Mouse (Mus musculus) urinary bladder, postnatal 4 days (tissue): ENCODE results near the gene Plxna2.

Experiments used
- DNase-seq, 2 experiments: peaks; one replicate each; pipeline ENCODE4 v3.0.0; 2021 to 2022; ENCODE audit warnings: low spot score in 2 of 2

Plxna2 gene

DNA sequence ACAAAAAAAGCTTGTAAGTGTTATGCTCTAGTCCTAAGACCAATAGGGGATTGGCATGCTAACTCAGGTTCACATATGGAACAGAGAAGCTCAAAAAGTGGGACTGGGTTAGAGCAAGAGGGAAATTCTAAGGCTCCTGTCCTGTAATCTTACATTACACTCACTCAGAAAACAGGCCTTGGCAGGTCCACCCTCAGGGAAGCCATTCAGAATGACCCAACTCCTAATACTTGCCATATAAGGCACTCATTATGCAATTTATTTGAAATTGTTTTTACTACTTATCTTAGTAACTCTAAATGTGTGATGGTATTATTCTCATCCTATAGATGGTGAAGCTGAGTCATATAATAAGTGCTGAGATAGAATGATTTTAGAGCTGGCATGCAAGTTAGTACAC lies 146.9 kb downstream of the Plxna2 start:
- no peak for DNase-seq

DNA sequence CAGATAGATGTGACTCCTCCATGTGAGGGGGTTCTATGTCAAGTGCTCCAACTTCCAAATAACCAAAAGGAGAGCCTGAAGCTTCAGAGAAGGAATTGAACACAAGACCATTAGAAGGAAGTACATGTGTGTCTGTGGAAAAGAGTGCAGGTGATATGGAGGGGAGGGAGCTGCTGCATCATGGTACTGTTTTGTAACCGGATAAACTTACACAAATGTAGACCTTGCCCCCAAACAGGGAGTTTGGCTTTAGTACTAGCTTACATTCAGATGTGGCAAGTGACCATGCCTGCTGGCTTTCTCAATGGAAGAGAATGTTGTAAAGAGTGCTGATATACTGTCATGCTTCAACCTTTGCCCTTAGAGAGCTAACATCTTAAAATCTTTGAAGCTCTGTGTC lies 150.8 kb downstream of the Plxna2 start:
- no peak for DNase-seq

DNA sequence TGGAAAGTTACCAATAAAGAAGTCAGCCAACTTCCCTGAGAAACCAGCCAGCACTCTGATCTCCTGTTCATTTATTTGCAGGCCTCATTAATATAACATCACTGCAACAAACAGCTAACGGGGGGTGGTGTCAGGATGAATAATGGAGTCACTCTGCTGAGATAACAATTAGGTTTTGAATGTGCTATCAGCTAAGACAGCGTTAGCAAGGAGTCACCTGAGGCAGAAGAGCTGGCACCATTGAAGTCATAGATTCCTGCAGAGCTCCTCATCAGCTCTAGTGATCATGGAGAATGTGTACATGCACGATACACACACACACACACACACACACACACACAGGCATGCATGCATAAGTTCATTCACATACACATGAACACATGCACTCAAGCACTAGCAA lies 154.0 kb downstream of the Plxna2 start:
- no peak for DNase-seq

DNA sequence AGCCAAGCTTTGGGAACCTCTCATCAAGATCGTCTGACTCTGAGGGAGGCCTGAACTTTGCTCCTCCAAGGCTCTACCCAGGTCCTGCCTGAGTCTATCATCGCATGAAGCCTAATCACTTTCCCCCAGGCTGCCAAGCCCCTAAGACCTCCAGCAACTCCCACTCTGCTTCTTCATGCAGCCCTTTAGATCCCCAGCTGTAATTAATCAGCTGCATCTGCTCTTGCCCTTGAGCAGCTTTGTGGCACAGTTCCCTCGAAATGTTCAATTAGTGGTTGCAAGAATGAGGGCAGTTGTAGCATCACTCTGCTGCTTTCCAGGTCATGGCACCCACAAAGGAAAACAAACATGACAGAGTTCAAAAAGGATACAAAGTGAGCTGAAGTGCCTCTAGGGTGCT lies 155.9 kb downstream of the Plxna2 start:
- DNase-seq: no peak

DNA sequence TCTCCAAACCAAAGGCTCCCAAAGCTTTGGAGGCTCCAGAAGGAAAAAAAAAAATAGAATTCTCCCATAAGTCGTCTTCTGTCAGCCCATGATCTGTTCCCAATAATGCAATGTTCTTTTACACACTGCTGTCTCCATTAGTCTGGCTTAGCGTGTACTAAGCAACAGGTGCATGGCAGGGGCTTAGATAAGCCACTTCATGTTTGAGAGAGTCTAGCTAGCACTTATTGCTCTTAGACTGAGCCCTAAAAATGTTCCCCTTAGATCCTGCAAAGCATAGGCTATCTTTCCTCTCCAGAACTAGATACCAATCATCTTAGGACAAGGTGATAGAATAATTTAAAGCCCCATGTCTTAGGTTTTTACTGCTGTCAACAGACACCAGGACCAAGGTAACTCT lies 156.3 kb downstream of the Plxna2 start:
- no peak for DNase-seq

DNA sequence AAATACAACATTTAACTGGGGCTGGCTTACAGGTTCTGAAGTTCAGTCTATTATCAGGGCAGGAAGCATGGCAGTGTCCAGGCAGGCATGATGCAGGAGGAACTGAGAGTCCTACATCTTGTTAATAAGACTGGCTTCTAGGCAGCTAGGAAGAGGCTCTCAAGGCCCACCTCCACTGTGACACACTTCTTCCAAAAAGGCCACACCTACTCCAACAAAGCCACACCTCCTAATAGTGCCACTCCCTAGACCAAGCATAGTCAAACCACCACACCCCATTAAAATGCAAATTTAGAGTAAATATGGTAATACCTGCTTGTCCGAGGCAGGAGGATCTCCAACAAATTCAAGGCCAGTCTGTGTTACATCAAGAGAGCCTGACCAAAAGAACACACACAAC lies 156.7 kb downstream of the Plxna2 start:
- no peak for DNase-seq

DNA sequence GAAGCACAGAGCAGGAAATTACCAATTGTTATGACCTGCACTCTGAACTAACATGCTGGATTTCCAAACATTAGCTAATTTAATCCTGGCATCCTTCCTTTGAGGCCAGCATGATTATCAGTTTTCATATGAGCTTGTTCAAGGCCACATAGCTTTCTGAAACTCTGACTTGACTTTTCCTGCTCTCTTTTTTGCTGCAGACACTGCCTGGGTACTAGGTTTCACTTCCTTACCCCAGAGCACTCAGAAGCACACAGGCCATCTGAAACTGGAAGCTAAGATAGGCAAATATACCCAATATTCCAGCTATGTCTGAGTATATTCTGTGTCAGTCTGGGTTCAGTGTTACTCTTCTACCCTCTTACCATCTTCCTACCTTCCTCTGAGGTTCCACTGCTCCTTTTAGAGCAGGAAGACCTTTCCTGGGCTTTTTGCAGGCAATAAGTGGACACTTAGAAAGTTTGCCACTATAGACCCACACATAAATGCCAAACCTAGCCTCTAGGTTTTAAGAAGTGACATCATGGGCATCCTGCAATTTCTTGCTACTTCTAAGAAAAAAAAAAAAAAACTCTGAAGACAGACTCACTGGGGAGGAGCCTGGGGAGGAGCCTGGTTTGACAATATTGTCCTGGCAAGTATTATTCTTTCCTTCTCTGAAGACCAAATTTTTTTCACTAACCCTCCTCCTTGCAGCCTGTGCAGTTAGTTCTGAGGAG lies 157.8 kb downstream of the Plxna2 start:
- no peak for DNase-seq

DNA sequence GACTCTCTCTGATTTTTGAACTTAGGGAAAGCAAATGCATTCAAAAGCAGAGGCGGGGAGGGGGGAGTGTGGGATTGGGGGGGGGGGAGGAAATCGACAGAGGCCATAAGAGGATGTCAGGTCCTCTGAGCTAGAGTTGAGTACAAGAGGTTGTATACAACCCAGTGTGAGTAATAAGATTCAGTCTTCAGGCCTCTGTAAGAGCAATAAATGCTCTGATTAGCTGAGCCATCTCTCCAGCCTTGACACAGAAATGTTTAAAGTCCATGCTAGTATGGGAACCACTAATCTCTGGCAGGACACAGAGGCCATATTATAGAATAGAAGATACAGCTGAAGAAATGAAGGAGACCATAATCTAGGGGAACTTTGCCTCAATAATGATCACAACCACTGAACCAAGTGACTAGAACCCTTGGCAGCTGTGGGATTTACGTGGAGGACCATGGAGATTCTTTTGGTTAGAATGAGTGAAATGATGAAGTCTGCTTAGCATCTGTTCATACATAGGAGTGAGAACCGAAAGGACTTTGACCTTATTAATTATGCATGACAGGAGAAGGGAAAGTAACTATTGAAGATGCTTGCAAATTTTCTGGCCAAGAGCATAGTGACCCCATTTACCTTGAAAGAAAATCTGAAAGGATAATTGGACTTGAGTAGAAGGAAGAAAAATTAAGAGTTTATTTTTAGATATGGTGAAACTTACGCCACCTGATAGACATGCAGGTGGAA lies 158.7 kb downstream of the Plxna2 start:
- no peak for DNase-seq

DNA sequence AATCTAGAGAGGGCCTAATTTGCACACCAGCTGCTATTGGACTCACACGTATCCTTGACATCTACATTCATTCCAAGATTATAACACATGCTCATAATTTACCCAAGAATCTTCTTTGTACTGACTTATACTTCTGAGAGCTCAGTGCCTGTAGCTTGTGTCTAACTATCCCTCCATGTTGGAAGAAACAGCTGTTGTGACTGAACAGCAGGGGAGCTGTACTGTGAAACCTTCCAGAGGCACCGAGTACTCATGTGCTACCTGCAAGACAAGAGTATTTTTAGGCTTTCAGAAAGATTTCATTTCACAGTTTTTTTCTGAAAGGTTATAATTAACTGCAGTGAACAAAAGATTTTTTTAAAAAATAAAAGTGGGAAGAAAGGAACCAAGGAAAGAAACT lies 159.6 kb downstream of the Plxna2 start:
- no peak for DNase-seq

DNA sequence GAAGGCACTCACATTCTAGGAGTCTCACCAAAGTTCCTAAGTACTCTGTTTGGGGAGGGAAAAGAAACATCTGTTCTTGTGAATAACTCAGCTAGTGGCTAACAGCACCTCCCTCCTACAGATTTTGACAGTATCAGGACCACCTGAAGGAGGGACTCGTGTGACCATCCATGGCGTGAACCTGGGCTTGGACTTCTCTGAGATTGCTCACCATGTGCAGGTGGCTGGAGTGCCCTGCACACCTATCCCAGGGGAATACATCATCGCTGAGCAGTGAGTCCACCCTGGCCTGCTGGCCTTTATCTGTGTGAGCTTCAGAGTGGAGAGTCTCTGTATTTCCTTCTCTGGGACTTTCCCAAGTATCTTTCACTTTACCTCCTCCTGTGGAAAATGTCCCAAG lies 162.4 kb downstream of the Plxna2 start:
- DNase-seq: no peak

DNA sequence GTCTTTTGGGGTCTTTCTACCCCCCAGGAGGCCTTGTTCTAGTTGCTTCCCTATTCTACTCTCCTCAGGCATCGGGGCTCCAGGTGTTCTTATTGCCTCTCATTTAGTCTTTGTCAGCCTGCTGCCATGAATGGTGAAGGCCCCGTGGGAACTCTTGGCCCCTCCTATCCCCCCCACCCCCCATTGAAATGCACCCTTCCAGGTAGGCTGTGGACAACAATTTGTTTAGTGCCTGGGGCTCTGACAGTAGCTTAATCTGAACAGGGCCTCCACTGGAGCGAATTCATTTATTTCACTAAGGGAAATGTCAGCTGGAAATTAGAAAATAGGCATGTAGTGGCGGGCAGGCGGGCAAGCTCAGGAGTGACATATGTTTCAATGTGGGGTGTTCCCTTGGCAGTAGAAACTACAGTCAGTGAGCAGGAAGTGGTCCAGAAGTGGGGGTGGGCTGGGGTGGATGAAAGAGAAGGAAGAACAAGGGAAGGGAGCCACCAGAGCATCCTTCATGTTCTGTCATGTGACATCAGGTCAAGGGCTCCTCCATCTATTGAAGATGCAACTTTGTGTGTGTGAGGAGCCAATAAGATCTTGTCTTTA lies 162.9 kb downstream of the Plxna2 start:
- DNase-seq: no peak

DNA sequence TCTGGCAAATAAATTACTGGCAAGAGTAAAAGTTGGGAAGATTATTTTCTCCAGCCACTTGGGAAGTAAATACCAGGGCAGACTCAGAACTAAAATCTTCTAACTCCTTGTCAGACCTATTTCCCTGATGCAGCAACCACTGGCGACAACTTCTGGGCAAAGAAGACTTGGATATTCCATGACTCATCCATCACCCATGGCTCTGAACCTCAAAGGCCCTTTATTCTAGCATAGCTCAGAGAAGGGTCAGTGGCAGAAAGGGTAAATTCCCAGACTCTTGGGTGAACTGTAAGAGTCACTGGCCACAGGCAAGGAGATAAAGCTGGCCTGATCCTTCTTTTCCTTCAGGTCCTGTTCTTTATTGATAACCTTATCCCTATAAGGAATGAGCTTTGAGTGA lies 163.5 kb downstream of the Plxna2 start:
- no peak for DNase-seq

DNA sequence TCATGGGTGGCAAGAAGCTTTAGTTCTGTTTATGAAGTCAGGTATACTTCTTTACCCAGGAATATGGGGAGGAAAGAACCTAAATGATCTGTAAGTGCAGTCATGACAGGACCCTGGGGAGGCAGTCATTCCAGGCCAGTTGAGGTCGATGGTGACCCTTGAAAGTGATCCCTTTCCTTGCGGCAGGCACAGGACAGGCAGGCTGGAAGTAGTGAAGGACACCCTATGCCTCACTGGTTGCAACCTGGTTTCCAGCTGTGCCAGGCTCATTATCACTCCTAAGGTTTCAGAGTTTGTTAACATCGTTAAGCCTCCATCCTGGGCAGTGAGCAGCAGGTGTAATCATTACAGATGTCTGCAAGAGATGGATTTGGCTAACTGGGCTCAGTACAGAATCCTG lies 164.3 kb downstream of the Plxna2 start:
- no peak for DNase-seq

DNA sequence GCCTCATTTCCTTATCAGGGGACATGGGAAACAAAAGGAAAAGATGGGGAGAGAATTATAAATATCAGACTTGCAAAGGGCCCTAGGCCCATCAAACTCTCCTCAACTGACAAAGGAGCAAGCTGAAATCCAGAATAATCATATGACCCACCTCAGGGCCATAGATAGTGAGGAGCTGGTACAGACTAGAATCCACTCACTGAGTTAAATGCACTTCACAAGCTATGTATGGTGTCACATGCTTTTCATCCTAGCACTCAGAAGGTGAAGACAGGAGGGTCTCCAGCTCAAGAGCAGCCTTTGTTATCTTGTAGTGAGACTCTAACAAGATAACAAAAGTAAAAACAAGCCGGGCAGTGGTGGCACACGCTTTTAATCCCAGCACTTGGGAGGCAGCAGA lies 169.6 kb downstream of the Plxna2 start:
- no peak for DNase-seq

DNA sequence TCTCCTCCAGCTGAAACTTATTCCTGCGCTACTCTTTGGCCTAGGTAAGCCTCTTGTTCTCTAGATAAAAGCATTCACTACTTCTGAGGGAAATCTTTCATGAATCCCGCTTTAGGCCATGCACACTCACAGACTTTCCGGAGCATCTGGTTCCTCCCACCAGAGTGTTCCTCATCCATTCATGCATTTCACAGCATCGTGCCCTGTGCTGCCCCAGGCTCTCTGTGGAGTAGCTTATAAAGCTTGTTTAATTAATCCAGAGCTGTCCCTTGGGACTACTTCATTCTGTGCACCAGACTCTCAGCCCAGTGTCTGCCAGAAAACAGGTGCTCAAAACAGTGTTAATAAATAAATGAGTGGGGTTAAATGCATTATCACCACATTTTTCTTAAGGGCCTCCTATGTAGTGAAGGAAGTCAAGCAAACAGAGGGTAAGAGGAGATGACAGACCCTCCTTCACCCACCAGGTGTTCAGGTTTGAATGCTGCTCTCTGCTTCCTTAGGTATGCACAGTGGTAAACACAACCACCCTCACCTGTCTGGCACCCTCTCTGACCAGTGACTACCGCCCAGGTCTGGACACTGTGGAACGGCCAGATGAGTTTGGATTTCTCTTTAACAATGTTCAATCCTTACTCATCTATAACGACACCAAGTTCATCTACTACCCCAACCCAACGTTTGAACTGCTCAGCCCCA lies 175.4 kb downstream of the Plxna2 start:
- no peak for DNase-seq

DNA sequence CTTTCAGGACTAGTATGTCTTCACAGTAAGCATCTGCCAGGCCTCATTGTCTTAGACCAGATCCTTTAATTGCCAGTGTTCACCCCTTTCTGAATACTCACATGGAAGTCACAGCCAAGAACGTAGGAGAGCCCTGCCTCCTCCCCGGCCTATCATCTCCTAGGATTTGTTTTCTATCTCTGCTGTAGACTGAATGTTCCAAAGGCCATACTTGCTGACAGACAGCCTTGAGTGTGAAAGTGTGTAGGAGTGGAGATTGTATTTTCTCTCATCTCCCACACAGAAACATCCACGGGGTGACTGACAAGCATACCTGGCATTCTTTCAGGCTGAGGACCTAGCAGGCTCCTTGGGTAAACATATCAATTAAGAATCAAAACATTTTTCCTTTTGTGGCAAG lies 177.3 kb downstream of the Plxna2 start:
- no peak for DNase-seq

DNA sequence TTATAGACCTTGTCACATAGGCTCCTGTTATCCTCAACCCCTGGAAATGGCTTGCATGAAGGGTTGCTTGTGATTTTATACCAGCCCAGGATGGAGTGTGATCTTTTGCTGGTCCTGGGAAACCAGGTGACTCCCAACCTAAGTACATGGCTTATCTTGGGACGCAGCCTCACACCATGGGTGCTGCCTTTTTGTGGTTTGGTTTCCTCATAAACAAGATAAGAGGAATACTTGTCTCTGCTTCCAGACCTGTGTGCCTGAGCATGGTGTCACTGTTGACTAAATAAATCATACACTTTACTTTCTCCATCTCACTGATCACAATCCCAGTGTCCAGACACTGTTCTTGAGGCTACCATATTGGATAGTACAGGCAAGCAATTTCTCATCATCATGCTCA lies 179.8 kb downstream of the Plxna2 start:
- DNase-seq: no peak

DNA sequence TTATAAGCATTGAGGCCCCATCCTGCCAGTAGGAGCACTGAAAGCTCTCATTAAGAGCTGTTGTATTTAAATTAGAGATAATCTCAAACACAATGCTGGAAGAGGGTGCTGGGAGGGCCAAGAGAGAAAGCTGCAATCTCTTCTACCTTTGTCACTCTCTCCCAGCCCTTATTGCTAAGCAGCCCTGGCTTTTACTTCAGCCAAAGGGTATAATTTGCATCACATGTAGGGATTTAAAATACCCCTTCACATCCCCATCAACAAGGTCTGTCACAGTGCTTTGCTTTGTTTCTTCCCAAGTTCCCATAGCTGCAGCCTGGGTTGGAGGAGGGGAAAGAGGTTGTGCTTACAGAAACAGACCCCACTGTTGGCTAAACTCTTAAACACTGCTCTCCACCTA lies 180.5 kb downstream of the Plxna2 start:
- DNase-seq: no peak

DNA sequence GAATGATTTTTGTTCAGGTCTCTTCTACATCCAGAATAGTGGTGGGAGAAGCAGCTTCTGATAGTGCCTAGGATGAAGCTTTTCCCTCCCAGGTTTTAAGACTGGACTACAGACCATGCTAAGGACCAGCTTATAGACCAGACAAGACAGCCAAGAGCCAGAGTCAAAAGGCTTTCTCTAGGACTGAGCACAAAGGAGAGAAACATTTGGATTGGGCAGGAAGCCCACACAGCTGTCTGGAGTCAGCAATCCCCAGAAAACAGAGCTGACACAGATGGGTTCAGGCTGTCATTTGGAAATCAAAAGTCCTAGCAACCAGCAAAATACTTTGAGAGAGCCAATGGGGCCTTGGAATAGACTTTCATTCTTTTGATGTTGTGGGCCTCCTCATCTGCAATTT lies 190.2 kb downstream of the Plxna2 start:
- DNase-seq: no peak

DNA sequence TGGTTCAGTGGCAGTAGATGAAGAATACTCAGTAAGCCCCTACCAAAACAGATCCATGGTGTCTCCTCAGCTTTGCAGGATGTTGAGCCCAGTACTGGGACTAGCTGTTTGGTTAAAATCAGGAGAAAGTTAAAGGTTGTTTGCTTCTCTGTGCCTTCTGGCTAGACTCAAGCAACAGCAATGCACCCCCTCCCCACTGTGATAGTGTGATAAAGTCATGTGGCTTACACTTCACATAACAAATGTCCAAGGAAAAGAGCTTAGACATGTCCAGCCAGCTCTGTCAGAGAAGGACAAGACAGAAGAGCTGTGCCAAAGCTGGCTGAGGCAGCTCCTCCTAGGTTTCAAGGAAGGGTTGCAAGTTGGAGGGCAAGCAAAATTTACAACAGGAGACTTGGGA lies 190.7 kb downstream of the Plxna2 start:
- DNase-seq: no peak

DNA sequence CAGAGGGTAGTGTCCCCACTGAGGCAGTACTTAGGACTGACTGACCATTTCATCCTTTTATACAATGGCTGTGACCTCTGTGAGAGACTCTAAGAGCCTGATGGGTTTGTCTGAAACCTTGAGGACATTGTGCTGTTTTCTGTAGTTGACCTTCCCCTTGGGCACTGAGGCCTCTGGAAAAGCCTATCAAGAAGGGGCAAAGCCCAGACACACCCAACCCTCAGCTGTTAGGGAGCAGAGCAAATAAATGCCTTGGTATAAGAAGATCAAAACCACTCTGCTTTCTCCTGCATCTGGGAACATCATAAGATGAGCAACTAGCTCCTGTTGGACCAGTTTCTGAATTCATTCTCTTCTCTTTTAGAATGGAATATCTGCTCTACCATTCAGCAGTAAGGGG lies 191.6 kb downstream of the Plxna2 start:
- DNase-seq: no peak

DNA sequence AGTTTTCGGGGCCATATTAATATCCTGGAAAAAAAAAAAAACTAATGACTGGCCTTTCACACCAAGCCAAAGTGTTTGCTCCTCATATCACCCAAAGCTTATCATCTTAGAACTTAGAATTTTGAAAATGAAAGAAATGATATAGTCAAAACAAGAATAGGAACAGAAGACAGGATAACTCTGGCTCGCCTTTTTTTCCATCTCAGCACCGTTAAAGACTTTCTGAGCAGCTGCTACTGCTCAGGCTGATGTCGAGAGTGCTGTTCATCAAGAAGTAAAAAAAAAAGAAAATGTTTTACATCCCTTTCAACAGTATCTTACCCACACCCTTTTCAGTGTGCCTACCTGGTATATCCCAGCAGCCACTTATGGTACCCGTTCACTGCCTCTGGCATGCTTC lies 196.2 kb downstream of the Plxna2 start:
- no peak for DNase-seq

DNA sequence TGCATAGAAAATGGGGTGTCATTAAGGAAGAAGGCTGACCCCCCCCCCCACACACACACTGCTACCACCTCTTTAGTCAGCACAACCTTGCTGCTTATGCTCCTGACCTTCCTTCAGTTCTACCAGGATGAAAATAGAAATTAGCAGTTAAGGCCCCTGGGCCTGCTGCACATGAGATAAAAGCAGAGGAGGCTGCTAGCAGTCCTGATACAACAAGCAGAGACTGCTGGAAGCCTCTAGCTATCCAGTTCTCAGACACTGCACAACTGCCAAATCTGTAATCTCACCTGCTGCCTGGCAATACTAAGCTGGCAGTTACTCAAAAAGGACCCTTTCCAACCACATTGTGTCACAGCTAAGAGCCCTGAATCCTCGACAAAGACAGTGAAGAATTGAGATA lies 197.5 kb downstream of the Plxna2 start:
- no peak for DNase-seq
